Mouse (Mus musculus) liver, postnatal 0 days (tissue): ENCODE data around the gene Fance. TPM values are rescaled to one million over a fixed set of nuclear protein-coding genes. Genes with fewer than 3 reads are reported as not detected.
A peak's percentile ranks its signal among the peaks of the same experiment; 100 is the strongest.

ENCODE experiments used
- ATAC-seq: fragments of 200-750 bp; cut with Nextera tagmentation; 2 replicates; pipeline ENCODE4 v1.8.0; 2017; ENCODE audit warnings: mild to moderate bottlenecking, moderate library complexity
- DNase-seq: peaks from one replicate; pipeline ENCODE4 v3.0.0-alpha.2; 2016
- H3K27ac ChIP-seq: fragments of 300-500 bp; sonication (generic); 2 replicates; pipeline ENCODE4 v1.5.1; 2014; ENCODE audit warnings: antibody characterized with exemption, moderate library complexity, mild to moderate bottlenecking, low read depth
- H3K27me3 ChIP-seq: fragments of 300-500 bp; sonication (generic); 2 replicates; pipeline ENCODE4 v1.6.1; 2014; ENCODE audit warnings: low read length, control low read depth, mixed read lengths; ENCODE audit not compliant: insufficient read depth
- H3K36me3 ChIP-seq: fragments of 300-500 bp; sonication (generic); replicated peaks from 2 replicates; pipeline ENCODE4 v1.6.1; 2014; ENCODE audit warnings: mild to moderate bottlenecking, control low read depth, low read length, moderate library complexity, mixed read lengths; ENCODE audit not compliant: insufficient read depth
- H3K4me1 ChIP-seq: fragments of 300-500 bp; sonication (generic); 2 replicates; pipeline ENCODE4 v1.6.1; 2014; ENCODE audit warnings: antibody characterized with exemption, mild to moderate bottlenecking, control low read depth; ENCODE audit not compliant: insufficient read depth
- H3K4me2 ChIP-seq: fragments of 300-500 bp; sonication (generic); 2 replicates; pipeline ENCODE4 v1.6.1; 2014; ENCODE audit warnings: low read depth, mild to moderate bottlenecking, low read length, moderate library complexity, mixed read lengths
- H3K4me3 ChIP-seq: fragments of 300-500 bp; sonication (generic); 2 replicates; pipeline ENCODE4 v1.5.1; 2014; ENCODE audit warnings: low read depth, low read length
- H3K9ac ChIP-seq: fragments of 300-500 bp; sonication (generic); replicated peaks from 2 replicates; pipeline ENCODE4 v1.6.1; 2014; ENCODE audit warnings: mild to moderate bottlenecking, moderate library complexity
- H3K9me3 ChIP-seq: fragments of 300-500 bp; sonication (generic); 2 replicates; pipeline ENCODE4 v1.6.1; 2016; ENCODE audit warnings: mild to moderate bottlenecking, control low read depth, low read length, mixed read lengths
- CTCF ChIP-seq: sonication (generic); IDR thresholded peaks from 2 replicates; pipeline ENCODE4 v1.5.1; 2016; ENCODE audit warnings: antibody characterized with exemption, low read depth
- EP300 ChIP-seq: IDR thresholded peaks from 2 replicates; pipeline ENCODE4 v1.6.1; 2016; ENCODE audit warnings: antibody characterized with exemption, low read depth, mild to moderate bottlenecking
- WGBS: fragments of 180-500 bp; shearing (Covaris S2); extraction: QIAGEN DNeasy Blood & Tissue Kit; methylation state at CpG from one replicate; pipeline ENCODE4 v1.1.7; 2014; ENCODE audit not compliant: insufficient replicate concordance; 5-methylcytosine and 5-hydroxymethylcytosine counted together
- polyA plus RNA-seq: library from polyadenylated mRNA; unstranded; fragments of >200 nt; fragmentation: Nextera tagmentation; extraction: Ambion mirVana; gene quantifications from 2 replicates; pipeline ENCODE4 v1.2.1, GENCODE M21; 2015

Fance gene
- polyA plus RNA-seq, 1 experiment from 2014 or later: 6.7 TPM

- Histone ChIP-seq H3K27me3 (no peaks in the 10 kb centered on the region), H3K4me3 (no peak overlapping the region), H3K36me3 (0 out of 2 replicates have a peak, but pooled peaks cover 2% of the 10 kb centered on the region), H3K9ac (no peak overlapping the region), H3K4me2 (no peak overlapping the region), H3K9me3 (no peaks in the 10 kb centered on the region), H3K27ac (no peak overlapping the region), H3K4me1 (peaks cover 21% of the 10 kb centered on the region)
- DNase-seq: peak; percentile 58
- WGBS: 80% methylated on average over 3 of the region's 3 CpGs
- TF ChIP-seq CTCF (peak; percentile 74), EP300 (no peak)
- ATAC-seq: no peak
Measured at GRCm38 (mm10) chr17:28274739-28275138, 38.6 kb upstream of the Fance start.

GRCm38 (mm10) chr17:28277226-28277625 is 36.1 kb upstream of the Fance start:
- WGBS: 82% methylated on average over 14 of the region's 14 CpGs
- Histone ChIP-seq H3K4me1 (peaks cover 36% of the 10 kb centered on the region), H3K9me3 (no peaks in the 10 kb centered on the region), H3K4me2 (no peak overlapping the region), H3K4me3 (no peak overlapping the region), H3K27ac (no peak overlapping the region), H3K27me3 (no peaks in the 10 kb centered on the region), H3K36me3 (0 out of 2 replicates have a peak, but pooled peaks cover 2% of the 10 kb centered on the region), H3K9ac (no peak overlapping the region)
- DNase-seq (no peak), ATAC-seq (no peak)
- TF ChIP-seq CTCF (no peak), EP300 (no peak)

- 66% methylated on average over 10 of the region's 10 CpGs for WGBS
- no peaks in the 10 kb centered on the region for H3K9me3 ChIP-seq
- H3K27me3 ChIP-seq: no peaks in the 10 kb centered on the region
- H3K4me2 ChIP-seq: no peak overlapping the region
- TF ChIP-seq EP300 (no peak), CTCF (no peak)
- H3K27ac ChIP-seq: no peak overlapping the region
- H3K9ac ChIP-seq: no peak overlapping the region
- no peak for DNase-seq
- H3K4me1 ChIP-seq: peaks cover 36% of the 10 kb centered on the region
- H3K4me3 ChIP-seq: no peak overlapping the region
- 0 out of 2 replicates have a peak, but pooled peaks have one; percentile 20 for ATAC-seq
- 0 out of 2 replicates have a peak, but pooled peaks cover 2% of the 10 kb centered on the region for H3K36me3 ChIP-seq
Measured at GRCm38 (mm10) chr17:28277721-28278120, 35.6 kb upstream of the Fance start.

- DNase-seq (no peak), ATAC-seq (peak; percentile 38; the same call in 1 of the 2 replicates)
- no peak for TF ChIP-seq CTCF
- no peak for TF ChIP-seq EP300
- H3K4me1 ChIP-seq: peaks cover 38% of the 10 kb centered on the region
- no peak overlapping the region for H3K9ac ChIP-seq
- H3K9me3 ChIP-seq: no peaks in the 10 kb centered on the region
- no peak overlapping the region for H3K4me3 ChIP-seq
- WGBS: 54% methylated on average over 3 of the region's 3 CpGs
- H3K27ac ChIP-seq: no peak overlapping the region
- no peak overlapping the region for H3K4me2 ChIP-seq
- H3K36me3 ChIP-seq: 0 out of 2 replicates have a peak, but pooled peaks cover 2% of the 10 kb centered on the region
- no peaks in the 10 kb centered on the region for H3K27me3 ChIP-seq
Measured at GRCm38 (mm10) chr17:28278156-28278555, 35.2 kb upstream of the Fance start.

- Histone ChIP-seq H3K4me1 (peaks cover 42% of the 10 kb centered on the region), H3K9ac (0 out of 2 replicates have a peak overlapping the region, but pooled peaks have one; percentile 21), H3K4me2 (peak overlapping the region; percentile 50), H3K4me3 (no peak overlapping the region), H3K9me3 (no peaks in the 10 kb centered on the region), H3K27me3 (no peaks in the 10 kb centered on the region), H3K36me3 (0 out of 2 replicates have a peak, but pooled peaks cover 2% of the 10 kb centered on the region), H3K27ac (peak overlapping the region; percentile 57)
- TF ChIP-seq EP300 (no peak), CTCF (no peak)
- WGBS: 52% methylated on average over 4 of the region's 4 CpGs
- ATAC-seq: peak; percentile 79
- DNase-seq: peak; percentile 45
Measured at GRCm38 (mm10) chr17:28279236-28279635, 34.1 kb upstream of the Fance start.

- H3K4me3 ChIP-seq: no peak overlapping the region
- H3K4me2 ChIP-seq: peak overlapping the region; percentile 50
- peak; percentile 54 for DNase-seq
- H3K27ac ChIP-seq: peak overlapping the region; percentile 57
- 66% methylated on average over 15 of the region's 15 CpGs for WGBS
- peak; percentile 40 for ATAC-seq
- peaks cover 42% of the 10 kb centered on the region for H3K4me1 ChIP-seq
- no peaks in the 10 kb centered on the region for H3K9me3 ChIP-seq
- no peaks in the 10 kb centered on the region for H3K27me3 ChIP-seq
- 0 out of 2 replicates have a peak, but pooled peaks cover 2% of the 10 kb centered on the region for H3K36me3 ChIP-seq
- H3K9ac ChIP-seq: 0 out of 2 replicates have a peak overlapping the region, but pooled peaks have one; percentile 21
- TF ChIP-seq EP300 (no peak), CTCF (no peak)
Measured at GRCm38 (mm10) chr17:28279780-28280422, 33.4 kb upstream of the Fance start.
